Mouse (Mus musculus) liver, adult 2 months (tissue): ENCODE data around the gene Slc25a47.

Experiments used
- CTCF ChIP-seq: fragments of 200-500 bp; IDR thresholded peaks from 2 replicates; pipeline ENCODE4 v1.5.1; 2011; ENCODE audit warnings: low read depth, low read length, control low read depth
- POLR2A ChIP-seq: fragments of 200-500 bp; IDR thresholded peaks from 2 replicates; pipeline ENCODE4 v1.6.1; 2011; ENCODE audit warnings: low read length, control low read depth; ENCODE audit not compliant: insufficient read depth; ENCODE audit errors: extremely low read depth

DNA sequence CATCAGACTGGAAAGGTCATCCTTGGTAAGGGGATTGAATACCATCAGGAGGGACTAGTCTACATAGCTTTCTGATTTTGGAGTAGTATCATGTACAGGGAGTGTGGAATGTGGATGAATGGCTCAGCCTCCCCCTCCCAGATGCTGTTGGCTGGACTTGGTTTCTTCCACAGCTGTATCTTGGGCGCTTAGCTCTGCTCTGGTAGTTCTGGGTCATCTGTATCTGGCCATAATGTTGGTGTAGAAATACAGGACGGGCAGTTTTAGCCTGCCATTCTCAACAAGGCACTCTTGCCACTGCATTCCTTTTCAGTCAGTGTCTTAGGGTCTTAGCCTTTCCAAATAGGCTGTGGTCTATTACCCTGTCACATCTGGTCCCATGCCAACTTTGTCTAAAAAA lies 34.2 kb upstream of the Slc25a47 start:
- TF ChIP-seq POLR2A (no peak), CTCF (no peak)
